Mouse (Mus musculus) liver, embryonic 13.5 days (tissue): ENCODE data around the gene Cntnap2. TPM values are rescaled to one million over a fixed set of nuclear protein-coding genes. Genes with fewer than 3 reads are reported as not detected.

Source experiments
- ATAC-seq: fragments of 200-750 bp; cut with Nextera tagmentation; 2 replicates; pipeline ENCODE4 v1.8.0; 2017; ENCODE audit warnings: low read depth, mild to moderate bottlenecking, moderate number of reproducible peaks, moderate library complexity
- DNase-seq: peaks from one replicate; pipeline ENCODE4 v3.0.0; 2022
- H3K27ac ChIP-seq: fragments of 300-500 bp; sonication (generic); 2 replicates; pipeline ENCODE4 v1.5.1; 2015; ENCODE audit warnings: moderate library complexity, mild to moderate bottlenecking, inconsistent platforms
- H3K27me3 ChIP-seq: fragments of 300-500 bp; sonication (generic); 2 replicates; pipeline ENCODE4 v1.6.1; 2015; ENCODE audit warnings: mild to moderate bottlenecking, inconsistent platforms
- H3K36me3 ChIP-seq: fragments of 300-500 bp; sonication (generic); 2 replicates; pipeline ENCODE4 v1.6.1; 2015; ENCODE audit warnings: mild to moderate bottlenecking, inconsistent platforms
- H3K4me1 ChIP-seq: fragments of 300-500 bp; sonication (generic); replicated peaks from 2 replicates; pipeline ENCODE4 v1.6.1; 2015; ENCODE audit warnings: inconsistent platforms
- H3K4me2 ChIP-seq: fragments of 300-500 bp; sonication (generic); 2 replicates; pipeline ENCODE4 v1.6.1; 2015; ENCODE audit warnings: inconsistent platforms, mild to moderate bottlenecking, moderate library complexity
- H3K4me3 ChIP-seq: fragments of 300-500 bp; sonication (generic); replicated peaks from 2 replicates; pipeline ENCODE4 v1.5.1; 2015; ENCODE audit warnings: mild to moderate bottlenecking, inconsistent platforms
- H3K9ac ChIP-seq: fragments of 300-500 bp; sonication (generic); 2 replicates; pipeline ENCODE4 v1.6.1; 2015; ENCODE audit warnings: mild to moderate bottlenecking, inconsistent platforms
- H3K9me3 ChIP-seq: fragments of 300-500 bp; sonication (generic); replicated peaks from 2 replicates; pipeline ENCODE4 v1.6.1; 2016; ENCODE audit warnings: inconsistent platforms
- WGBS: fragments of 180-500 bp; shearing (Covaris S2); methylation state at CpG from one replicate; pipeline ENCODE4 v1.1.7; 2015; ENCODE audit not compliant: insufficient replicate concordance; 5-methylcytosine and 5-hydroxymethylcytosine counted together
- polyA plus RNA-seq: library from polyadenylated mRNA; unstranded; fragments of >200 nt; fragmentation: Nextera tagmentation; extraction: Ambion mirVana; gene quantifications from 2 replicates; pipeline ENCODE4 v1.2.1, GENCODE M21; 2015

Cntnap2 gene
- polyA plus RNA-seq, 1 experiment from 2014 or later = 0.78 TPM

DNA sequence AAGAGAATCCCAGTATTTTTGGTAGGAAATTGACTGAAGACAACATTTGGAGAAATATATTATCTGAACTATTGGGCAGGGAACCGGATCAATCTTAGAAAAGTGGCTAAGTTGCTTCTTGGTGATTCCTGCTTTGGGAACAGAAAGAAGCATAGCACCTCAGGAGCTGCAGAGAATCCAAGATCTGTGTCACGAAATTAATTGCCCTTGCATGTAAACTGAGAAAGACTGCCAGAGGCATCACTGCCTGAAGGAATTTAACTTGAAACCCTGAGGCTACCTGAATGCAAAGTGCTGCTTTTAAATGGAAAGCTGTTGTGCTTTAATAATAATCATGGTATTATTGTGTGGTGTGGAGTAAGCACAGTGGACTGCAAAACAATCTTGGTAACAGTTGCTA lies 286.2 kb downstream of the Cntnap2 start:
- Histone ChIP-seq H3K4me1 (no peaks in the 10 kb centered on the region), H3K9me3 (no peaks in the 10 kb centered on the region), H3K27me3 (no peaks in the 10 kb centered on the region), H3K36me3 (no peaks in the 10 kb centered on the region), H3K4me3 (no peak overlapping the region), H3K9ac (no peak overlapping the region), H3K27ac (no peak overlapping the region), H3K4me2 (no peak overlapping the region)
- no peak for ATAC-seq
- 42% methylated on average over 2 of the region's 2 CpGs for whole genome bisulfite sequencing
- no peak for DNase-seq

- H3K27ac ChIP-seq = no peak overlapping the region
- H3K4me2 ChIP-seq = no peak overlapping the region
- H3K36me3 ChIP-seq = no peaks in the 10 kb centered on the region
- no peaks in the 10 kb centered on the region for H3K9me3 ChIP-seq
- no peaks in the 10 kb centered on the region for H3K4me1 ChIP-seq
- H3K4me3 ChIP-seq = no peak overlapping the region
- DNase-seq (no peak), ATAC-seq (no peak)
- no peaks in the 10 kb centered on the region for H3K27me3 ChIP-seq
- H3K9ac ChIP-seq = no peak overlapping the region
Observed at GRCm38 (mm10) chr6:45345953-45346352, 286.8 kb downstream of the Cntnap2 start.

DNA sequence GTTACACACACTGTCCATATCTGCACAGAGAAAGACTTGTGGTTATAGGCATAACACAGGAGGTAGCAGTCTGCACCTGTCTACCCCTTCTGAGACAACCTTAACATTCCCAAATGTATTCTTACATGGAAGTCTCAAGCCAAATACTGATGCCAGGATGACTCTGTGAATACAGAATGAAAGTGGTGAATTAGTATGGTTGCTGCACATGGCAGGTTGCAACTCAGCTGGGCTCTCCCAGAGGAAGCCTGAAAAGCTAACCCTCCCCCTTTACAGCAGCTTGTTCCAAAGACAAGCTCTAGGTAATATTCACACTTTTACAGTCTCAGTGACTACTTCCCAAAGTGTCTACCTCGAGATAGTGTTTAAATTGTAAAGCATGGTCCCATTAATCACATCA lies 307.3 kb downstream of the Cntnap2 start:
- no peak overlapping the region for H3K4me3 ChIP-seq
- H3K4me2 ChIP-seq = no peak overlapping the region
- H3K4me1 ChIP-seq = no peaks in the 10 kb centered on the region
- ATAC-seq = no peak
- no peaks in the 10 kb centered on the region for H3K36me3 ChIP-seq
- H3K9ac ChIP-seq = no peak overlapping the region
- H3K27me3 ChIP-seq = no peaks in the 10 kb centered on the region
- no peak overlapping the region for H3K27ac ChIP-seq
- no peaks in the 10 kb centered on the region for H3K9me3 ChIP-seq
- no peak for DNase-seq
- WGBS = 14% methylated on average over 1 of the region's 1 CpGs

- no peaks in the 10 kb centered on the region for H3K4me1 ChIP-seq
- no peak overlapping the region for H3K9ac ChIP-seq
- 61% methylated on average over 7 of the region's 7 CpGs for WGBS
- H3K27ac ChIP-seq = no peak overlapping the region
- no peak overlapping the region for H3K4me2 ChIP-seq
- H3K4me3 ChIP-seq = no peak overlapping the region
- no peaks in the 10 kb centered on the region for H3K36me3 ChIP-seq
- H3K27me3 ChIP-seq = no peaks in the 10 kb centered on the region
- ATAC-seq (no peak), DNase-seq (no peak)
- no peaks in the 10 kb centered on the region for H3K9me3 ChIP-seq
Observed at GRCm38 (mm10) chr6:45381126-45381525, 322.0 kb downstream of the Cntnap2 start.

DNA sequence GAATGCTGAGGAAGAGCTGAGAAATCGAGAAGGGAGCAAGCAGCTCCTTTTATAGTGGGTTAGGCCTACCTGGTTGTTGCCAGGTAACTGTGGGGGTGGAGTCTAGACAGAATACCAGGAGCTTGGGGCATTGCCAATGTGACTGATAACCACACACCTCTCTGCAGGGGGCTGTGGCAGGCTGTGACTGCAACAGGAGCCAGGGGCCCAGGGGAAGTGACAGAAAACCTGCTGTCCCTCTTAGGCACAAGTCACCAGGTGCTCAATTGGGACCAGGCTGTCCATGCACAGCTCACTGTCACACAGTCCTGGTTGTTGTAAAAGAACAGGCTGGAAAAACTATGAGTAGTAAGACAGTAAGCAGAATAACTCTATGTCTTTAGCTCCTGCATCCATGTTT lies 329.9 kb downstream of the Cntnap2 start:
- 26% methylated on average over 1 of the region's 1 CpGs for WGBS
- H3K4me2 ChIP-seq = no peak overlapping the region
- H3K27ac ChIP-seq = no peak overlapping the region
- no peaks in the 10 kb centered on the region for H3K27me3 ChIP-seq
- no peak for DNase-seq
- no peaks in the 10 kb centered on the region for H3K4me1 ChIP-seq
- H3K9me3 ChIP-seq = no peaks in the 10 kb centered on the region
- no peak overlapping the region for H3K9ac ChIP-seq
- no peak for ATAC-seq
- no peak overlapping the region for H3K4me3 ChIP-seq
- H3K36me3 ChIP-seq = no peaks in the 10 kb centered on the region

DNA sequence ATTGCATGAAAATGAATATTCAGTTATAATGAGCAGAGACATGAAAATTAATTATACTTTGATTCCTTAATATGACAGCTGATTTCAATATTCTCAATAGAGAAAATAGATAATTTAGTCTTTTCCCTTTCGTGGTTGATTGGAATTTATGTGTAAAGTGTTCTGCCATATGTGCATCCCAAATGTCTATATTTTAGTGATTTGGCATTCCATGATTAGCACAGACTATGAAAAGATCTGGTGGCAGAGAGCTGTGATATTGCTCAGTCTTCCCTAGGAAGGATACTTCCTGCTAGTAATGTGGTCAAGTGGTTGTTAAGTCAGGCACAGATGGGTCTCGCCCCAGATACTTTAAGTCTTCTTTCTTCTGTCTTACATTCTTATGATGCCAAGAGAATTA lies 354.5 kb downstream of the Cntnap2 start:
- Histone ChIP-seq H3K27me3 (no peaks in the 10 kb centered on the region), H3K27ac (no peak overlapping the region), H3K4me3 (no peak overlapping the region), H3K9me3 (no peaks in the 10 kb centered on the region), H3K36me3 (no peaks in the 10 kb centered on the region), H3K9ac (no peak overlapping the region), H3K4me1 (no peaks in the 10 kb centered on the region), H3K4me2 (no peak overlapping the region)
- ATAC-seq (no peak), DNase-seq (no peak)
- 52% methylated on average over 2 of the region's 2 CpGs for WGBS

- Histone ChIP-seq H3K9ac (no peak overlapping the region), H3K9me3 (no peaks in the 10 kb centered on the region), H3K27me3 (no peaks in the 10 kb centered on the region), H3K4me3 (no peak overlapping the region), H3K4me2 (no peak overlapping the region), H3K27ac (no peak overlapping the region), H3K4me1 (no peaks in the 10 kb centered on the region), H3K36me3 (no peaks in the 10 kb centered on the region)
- 53% methylated on average over 1 of the region's 1 CpGs for WGBS
- ATAC-seq (no peak), DNase-seq (no peak)
Observed at GRCm38 (mm10) chr6:45455424-45455823, 396.3 kb downstream of the Cntnap2 start.

DNA sequence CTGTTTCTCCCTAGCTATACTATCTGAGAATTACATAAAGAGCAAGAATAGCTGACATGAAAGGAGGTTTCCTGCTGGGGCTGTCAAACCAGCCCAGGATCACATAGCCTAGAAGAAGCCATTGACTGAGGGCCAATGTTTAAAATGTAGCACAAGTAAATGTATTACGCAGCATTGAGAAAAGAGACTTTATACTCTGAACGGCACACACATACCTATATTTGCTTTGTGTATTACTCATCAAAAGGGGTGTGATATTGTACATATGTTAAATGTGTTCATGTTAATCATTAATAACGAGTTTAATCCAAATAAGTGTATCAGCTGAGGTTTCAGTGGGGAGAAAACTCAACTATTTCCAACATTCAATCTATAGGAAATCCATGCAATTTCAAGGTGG lies 459.1 kb downstream of the Cntnap2 start:
- Histone ChIP-seq H3K4me1 (no peaks in the 10 kb centered on the region), H3K27ac (no peak overlapping the region), H3K4me3 (no peak overlapping the region), H3K9ac (no peak overlapping the region), H3K36me3 (no peaks in the 10 kb centered on the region), H3K27me3 (no peaks in the 10 kb centered on the region), H3K9me3 (no peaks in the 10 kb centered on the region), H3K4me2 (no peak overlapping the region)
- WGBS = 61% methylated on average over 3 of the region's 3 CpGs
- ATAC-seq = no peak
- DNase-seq = no peak

GRCm38 (mm10) chr6:45536999-45537398 lies 477.8 kb downstream of the Cntnap2 start:
- no peaks in the 10 kb centered on the region for H3K9me3 ChIP-seq
- no peaks in the 10 kb centered on the region for H3K36me3 ChIP-seq
- WGBS = 58% methylated on average over 2 of the region's 2 CpGs
- ATAC-seq (no peak), DNase-seq (no peak)
- no peaks in the 10 kb centered on the region for H3K27me3 ChIP-seq
- no peak overlapping the region for H3K9ac ChIP-seq
- no peak overlapping the region for H3K27ac ChIP-seq
- H3K4me1 ChIP-seq = no peaks in the 10 kb centered on the region
- no peak overlapping the region for H3K4me3 ChIP-seq
- H3K4me2 ChIP-seq = no peak overlapping the region

- H3K4me2 ChIP-seq = no peak overlapping the region
- H3K9ac ChIP-seq = no peak overlapping the region
- H3K4me1 ChIP-seq = no peaks in the 10 kb centered on the region
- H3K27me3 ChIP-seq = no peaks in the 10 kb centered on the region
- no peak for ATAC-seq
- no peak for DNase-seq
- no peak overlapping the region for H3K27ac ChIP-seq
- no peaks in the 10 kb centered on the region for H3K36me3 ChIP-seq
- 70% methylated on average over 7 of the region's 7 CpGs for WGBS
- H3K9me3 ChIP-seq = no peaks in the 10 kb centered on the region
- no peak overlapping the region for H3K4me3 ChIP-seq
Observed at GRCm38 (mm10) chr6:45544319-45544875, 485.2 kb downstream of the Cntnap2 start.

GRCm38 (mm10) chr6:45559724-45560123 lies 500.6 kb downstream of the Cntnap2 start:
- no peak overlapping the region for H3K4me2 ChIP-seq
- no peak overlapping the region for H3K27ac ChIP-seq
- ATAC-seq (no peak), DNase-seq (no peak)
- H3K9ac ChIP-seq = no peak overlapping the region
- H3K27me3 ChIP-seq = no peaks in the 10 kb centered on the region
- 44% methylated on average over 1 of the region's 1 CpGs for WGBS
- H3K4me3 ChIP-seq = no peak overlapping the region
- no peaks in the 10 kb centered on the region for H3K9me3 ChIP-seq
- H3K4me1 ChIP-seq = no peaks in the 10 kb centered on the region
- no peaks in the 10 kb centered on the region for H3K36me3 ChIP-seq

- Histone ChIP-seq H3K4me2 (no peak overlapping the region), H3K9me3 (no peaks in the 10 kb centered on the region), H3K36me3 (no peaks in the 10 kb centered on the region), H3K27ac (no peak overlapping the region), H3K4me3 (no peak overlapping the region), H3K27me3 (no peaks in the 10 kb centered on the region), H3K9ac (no peak overlapping the region), H3K4me1 (no peaks in the 10 kb centered on the region)
- no peak for DNase-seq
- ATAC-seq = no peak
- WGBS = 67% methylated on average over 6 of the region's 6 CpGs
Observed at GRCm38 (mm10) chr6:45584467-45585094, 525.4 kb downstream of the Cntnap2 start.
